Comparison of ENCODE assay signal across 8 mouse cellular contexts in the genomic region with DNA sequence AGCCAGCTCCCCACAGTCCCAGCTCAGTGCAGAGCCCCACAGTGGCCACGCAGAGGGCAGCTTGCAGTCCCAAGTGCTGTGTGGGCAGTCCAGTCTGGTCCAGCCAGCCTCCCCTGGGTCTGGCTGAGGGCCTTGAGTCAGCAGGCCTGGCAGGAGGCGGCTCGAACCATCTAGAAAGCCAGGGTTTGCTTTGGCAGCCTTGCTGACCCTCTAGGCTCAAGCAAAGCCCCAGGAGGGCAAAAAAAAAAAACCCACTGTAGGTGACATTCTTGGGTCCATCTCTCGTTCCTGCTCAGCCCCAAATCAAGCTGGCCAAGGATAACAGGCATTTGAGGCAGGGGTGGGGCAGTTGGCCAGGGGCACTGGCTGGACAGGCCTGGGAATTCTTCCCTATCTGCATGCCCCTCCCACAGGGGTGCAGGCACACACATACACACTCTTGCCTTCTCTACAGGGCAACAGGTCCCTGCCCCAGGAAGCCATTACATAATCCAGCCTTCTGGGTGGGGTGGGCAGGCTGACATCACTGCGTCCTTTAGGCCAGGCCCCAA. TPM values are rescaled to one million over a fixed set of nuclear protein-coding genes. Genes with fewer than 3 reads are reported as not detected.
DNase-seq lines count a peak whose midpoint lies in the region; ATAC-seq and TF ChIP-seq lines count a peak whose summit lies in the region.

No protein-coding gene starts in this region.

- peak overlapping the region; percentile 92 for H3K4me2 ChIP-seq in midbrain, embryonic 11.5 days

- no peaks in the 10 kb centered on the region for H3K9me3 ChIP-seq in embryonic facial prominence, embryonic 10.5 days
- no peaks in the 10 kb centered on the region for H3K9me3 ChIP-seq in midbrain, embryonic 11.5 days (ENCODE audit: control insufficient read depth, low read length)

- TF ChIP-seq CTCF in gastrocnemius, adult 2 months (IDR thresholded peaks at IDR 0.05), result no peak

- peak overlapping the region; percentile 98 for H3K4me3 ChIP-seq in gastrocnemius, adult 2 months
- H3K4me3 ChIP-seq in embryonic facial prominence, embryonic 10.5 days, result peak overlapping the region; percentile 97
- H3K4me3 ChIP-seq in midbrain, embryonic 11.5 days (ENCODE audit: low read depth, low read length), result peak overlapping the region; percentile 98

- ATAC-seq in midbrain, embryonic 11.5 days (ENCODE audit: low FRiP score), result no peak

- peak; percentile 78 for DNase-seq in gastrocnemius, adult 2 months
- DNase-seq in gastrocnemius, postnatal 14 days, result no peak
- DNase-seq in embryonic facial prominence, embryonic 10.5 days (ENCODE audit: low spot score), result no peak
- peak; percentile 68 to 80 for DNase-seq in heart, postnatal 10 days
- DNase-seq in kidney, postnatal 36 days, result peak; percentile 73 to 87
- no peak for DNase-seq in midbrain, embryonic 11.5 days (ENCODE audit: low spot score, missing footprints)
- no peak for DNase-seq in layer of hippocampus, postnatal 25 days (ENCODE audit: extremely low spot score in 1 of 2, low spot score in 1 of 2)
- DNase-seq in frontal cortex, postnatal 10 days (ENCODE audit: low spot score in 2 of 2), result no peak

- H3K27ac ChIP-seq in gastrocnemius, adult 2 months, result peak overlapping the region; percentile 99
- H3K27ac ChIP-seq in embryonic facial prominence, embryonic 10.5 days (replicated peaks), result peak overlapping the region; percentile 93
- H3K27ac ChIP-seq in midbrain, embryonic 11.5 days (ENCODE audit: low read depth, low read length), result no peak overlapping the region

- H3K9ac ChIP-seq in midbrain, embryonic 11.5 days (ENCODE audit: low read length), result peak overlapping the region; percentile 97

- intact Hi-C loops in gastrocnemius, adult 2 months (cut with DNase I), result no loop called here
- intact Hi-C loops in gastrocnemius, postnatal 14 days (cut with DNase I; ENCODE audit: low total_unique reads), result no loop called here
- intact Hi-C loops in heart, postnatal 10 days (cut with DNase I), result loop anchor here (2.0 kb wide), 1 partner anchor 15 kb away; no protein-coding TSS in a partner anchor

- H3K4me1 ChIP-seq in embryonic facial prominence, embryonic 10.5 days, result peaks cover 63% of the 10 kb centered on the region
- peaks cover 37% of the 10 kb centered on the region for H3K4me1 ChIP-seq in midbrain, embryonic 11.5 days (ENCODE audit: control insufficient read depth, insufficient read depth, low read length)

- no peaks in the 10 kb centered on the region for H3K27me3 ChIP-seq in embryonic facial prominence, embryonic 10.5 days (replicated peaks; ENCODE audit: low read depth, poor library complexity, severe bottlenecking)
- H3K27me3 ChIP-seq in midbrain, embryonic 11.5 days (ENCODE audit: control insufficient read depth, insufficient read depth, low read length), result no peaks in the 10 kb centered on the region

- peaks cover 54% of the 10 kb centered on the region for H3K36me3 ChIP-seq in embryonic facial prominence, embryonic 10.5 days (replicated peaks)
- H3K36me3 ChIP-seq in midbrain, embryonic 11.5 days (ENCODE audit: control insufficient read depth, insufficient read depth, low read length), result peaks cover 15% of the 10 kb centered on the region

- WGBS in embryonic facial prominence, embryonic 10.5 days, result 76% methylated on average over 5 of the region's 5 CpGs
- 72% methylated on average over 5 of the region's 5 CpGs for WGBS in midbrain, embryonic 11.5 days

RNA-seq across cellular contexts. Expression of a gene that starts 3.7 kb away (rescaled TPM):
- 100 to 1,000 TPM; 253 TPM for total RNA-seq in gastrocnemius, adult 2 months (2021)
- 100 to 1,000 TPM; 167 to 186 TPM for total RNA-seq in gastrocnemius, postnatal 14 days (2021)
- polyA plus RNA-seq in embryonic facial prominence, embryonic 10.5 days (2016; fragmentation: Nextera tagmentation; extraction: Ambion mirVana), result 118 and 119 TPM in 2 replicates
- total RNA-seq in heart, postnatal 10 days (2021), result 100 to 1,000 TPM; 143 to 159 TPM
- 42.0 and 49.4 TPM in 2 replicates for polyA plus RNA-seq in midbrain, embryonic 11.5 days (2014; fragmentation: Nextera tagmentation; extraction: Ambion mirVana)
- 10 to 100 TPM; 45.0 to 50.9 TPM for total RNA-seq in layer of hippocampus, postnatal 25 days (2021)

RNA-seq across cellular contexts. Expression of a gene that starts 17.4 kb away (rescaled TPM):
- total RNA-seq in gastrocnemius, adult 2 months (2021), result 10 to 100 TPM; 34.7 to 40.0 TPM
- total RNA-seq in gastrocnemius, postnatal 14 days (2021), result 10 to 100 TPM; 30.1 to 34.4 TPM
- polyA plus RNA-seq in embryonic facial prominence, embryonic 10.5 days (2016; fragmentation: Nextera tagmentation; extraction: Ambion mirVana), result 83.2 and 84.8 TPM in 2 replicates
- 10 to 100 TPM; 42.2 to 46.4 TPM for total RNA-seq in heart, postnatal 10 days (2021)
- 43.8 and 51.7 TPM in 2 replicates for polyA plus RNA-seq in midbrain, embryonic 11.5 days (2014; fragmentation: Nextera tagmentation; extraction: Ambion mirVana)
- total RNA-seq in layer of hippocampus, postnatal 25 days (2021), result 100 to 1,000 TPM; 103 to 107 TPM

RNA-seq across cellular contexts. Expression of a gene that starts 27.5 kb away (rescaled TPM):
- 1 to 10 TPM; 4.9 to 5.5 TPM for total RNA-seq in gastrocnemius, adult 2 months (2021)
- total RNA-seq in gastrocnemius, postnatal 14 days (2021), result 1 to 10 TPM; 5.5 to 7.4 TPM
- 54.4 and 54.7 TPM in 2 replicates for polyA plus RNA-seq in embryonic facial prominence, embryonic 10.5 days (2016; fragmentation: Nextera tagmentation; extraction: Ambion mirVana)
- total RNA-seq in heart, postnatal 10 days (2021), result 10 to 100 TPM; 10.1 to 11.3 TPM
- 50.2 and 52.7 TPM in 2 replicates for polyA plus RNA-seq in midbrain, embryonic 11.5 days (2014; fragmentation: Nextera tagmentation; extraction: Ambion mirVana)
- total RNA-seq in layer of hippocampus, postnatal 25 days (2021), result 10 to 100 TPM; 13.0 to 13.6 TPM

RNA-seq across cellular contexts. Expression of a gene that starts 27.7 kb away (rescaled TPM):
- 1 to 10 TPM; 2.6 to 3.0 TPM for total RNA-seq in gastrocnemius, adult 2 months (2021)
- 1 to 10 TPM; 3.2 to 3.5 TPM for total RNA-seq in gastrocnemius, postnatal 14 days (2021)
- polyA plus RNA-seq in embryonic facial prominence, embryonic 10.5 days (2016; fragmentation: Nextera tagmentation; extraction: Ambion mirVana), result 10.5 and 10.8 TPM in 2 replicates
- 1 to 10 TPM; 2.9 to 4.1 TPM for total RNA-seq in heart, postnatal 10 days (2021)
- 6.7 and 6.9 TPM in 2 replicates for polyA plus RNA-seq in midbrain, embryonic 11.5 days (2014; fragmentation: Nextera tagmentation; extraction: Ambion mirVana)
- 10 to 100 TPM; 46.4 to 61.7 TPM for total RNA-seq in layer of hippocampus, postnatal 25 days (2021)

RNA-seq across cellular contexts. Expression of a gene that starts 51.6 kb away (rescaled TPM):
- 100 to 1,000 TPM; 101 to 105 TPM for total RNA-seq in gastrocnemius, adult 2 months (2021)
- total RNA-seq in gastrocnemius, postnatal 14 days (2021), result 100 to 1,000 TPM in 1 of 2 experiments, 10 to 100 TPM in 1; 94.3 to 105 TPM
- polyA plus RNA-seq in embryonic facial prominence, embryonic 10.5 days (2016; fragmentation: Nextera tagmentation; extraction: Ambion mirVana), result 198 TPM in 2 replicates
- total RNA-seq in heart, postnatal 10 days (2021), result 100 to 1,000 TPM; 137 to 141 TPM
- polyA plus RNA-seq in midbrain, embryonic 11.5 days (2014; fragmentation: Nextera tagmentation; extraction: Ambion mirVana), result 73.6 and 86.9 TPM in 2 replicates
- total RNA-seq in layer of hippocampus, postnatal 25 days (2021), result 100 to 1,000 TPM; 208 to 236 TPM

Comparison
In these comparisons a context has a peak if more than half of its experiments do, and no peak if none do; other contexts are left out.
1. DNase-seq: peak in gastrocnemius, adult 2 months (single experiment), heart, postnatal 10 days (2 of 2) and kidney, postnatal 36 days (2 of 2); none in gastrocnemius, postnatal 14 days (single experiment), embryonic facial prominence, embryonic 10.5 days (single experiment), midbrain, embryonic 11.5 days (single experiment), layer of hippocampus, postnatal 25 days (0 of 2) and frontal cortex, postnatal 10 days (0 of 2).
2. Peak in every context shown above with its lines, with median percentiles within 50 percentile points of each other: H3K4me3 ChIP-seq.